Mouse (Mus musculus): ENCODE data around the gene Lcp2. TPM values are rescaled to one million over a fixed set of nuclear protein-coding genes. Genes with fewer than 3 reads are reported as not detected.

The Lcp2 gene
- polyA plus RNA-seq, 1 experiment from 2014 or later, result 1.2 TPM

DNA sequence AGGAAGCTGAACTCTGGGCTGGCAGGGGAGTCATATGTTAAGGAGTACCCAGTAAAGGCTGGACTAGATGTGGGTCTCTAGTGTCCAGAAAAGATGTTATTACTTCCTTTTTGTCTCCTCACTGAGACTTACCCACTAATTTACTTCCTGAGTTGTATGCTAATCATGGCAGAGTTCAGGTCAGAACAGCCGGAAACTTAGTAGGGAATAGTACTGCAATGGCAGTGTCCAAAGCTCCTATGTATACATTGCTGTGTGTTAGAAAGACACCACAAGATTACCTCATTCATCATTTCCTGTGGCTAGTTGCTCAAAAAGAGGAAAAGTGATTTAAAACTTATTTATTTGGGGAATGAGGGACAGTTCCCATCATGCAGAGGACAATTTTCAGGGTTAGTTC, 21.6 kb upstream of the Lcp2 start:
- DNase-seq (ENCODE audit: low spot score), result no peak
- Histone ChIP-seq H3K4me1 (peaks cover 4% of the 10 kb centered on the region; the same call in 1 of the 2 replicates), H3K9me3 (replicated peaks) (no peaks in the 10 kb centered on the region), H3K4me3 (no peak overlapping the region), H3K27me3 (ENCODE audit: low read depth, poor library complexity, severe bottlenecking) (no peaks in the 10 kb centered on the region), H3K27ac (no peak overlapping the region), H3K36me3 (no peaks in the 10 kb centered on the region)
- 91% methylated on average over 1 of the region's 1 CpGs for WGBS

DNA sequence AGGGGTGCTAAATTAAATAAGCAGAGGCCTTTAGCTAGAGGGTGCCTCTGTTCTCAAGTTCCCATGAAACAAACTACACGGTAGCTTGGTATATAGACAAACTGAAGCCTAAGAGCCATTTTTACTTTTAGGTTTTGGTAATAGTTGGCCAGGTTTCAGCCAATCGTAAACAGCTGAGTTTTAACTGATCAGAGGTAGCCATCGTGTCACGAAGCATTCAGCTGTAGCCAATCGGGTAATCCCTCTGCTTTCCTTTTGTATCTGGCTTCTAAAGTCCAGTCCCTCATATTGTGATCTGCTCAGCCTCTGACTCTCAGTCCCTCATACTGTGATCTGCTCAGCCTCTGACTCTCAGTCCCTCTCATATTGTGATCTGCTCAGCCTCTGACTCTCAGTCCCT, 17.1 kb upstream of the Lcp2 start:
- no peak for DNase-seq (ENCODE audit: low spot score)
- Histone ChIP-seq H3K4me3 (no peak overlapping the region), H3K36me3 (no peaks in the 10 kb centered on the region), H3K27ac (no peak overlapping the region), H3K4me1 (peaks cover 10% of the 10 kb centered on the region), H3K9me3 (replicated peaks) (no peaks in the 10 kb centered on the region), H3K27me3 (ENCODE audit: low read depth, poor library complexity, severe bottlenecking) (no peaks in the 10 kb centered on the region)
- 79% methylated on average over 5 of the region's 5 CpGs for WGBS

DNA sequence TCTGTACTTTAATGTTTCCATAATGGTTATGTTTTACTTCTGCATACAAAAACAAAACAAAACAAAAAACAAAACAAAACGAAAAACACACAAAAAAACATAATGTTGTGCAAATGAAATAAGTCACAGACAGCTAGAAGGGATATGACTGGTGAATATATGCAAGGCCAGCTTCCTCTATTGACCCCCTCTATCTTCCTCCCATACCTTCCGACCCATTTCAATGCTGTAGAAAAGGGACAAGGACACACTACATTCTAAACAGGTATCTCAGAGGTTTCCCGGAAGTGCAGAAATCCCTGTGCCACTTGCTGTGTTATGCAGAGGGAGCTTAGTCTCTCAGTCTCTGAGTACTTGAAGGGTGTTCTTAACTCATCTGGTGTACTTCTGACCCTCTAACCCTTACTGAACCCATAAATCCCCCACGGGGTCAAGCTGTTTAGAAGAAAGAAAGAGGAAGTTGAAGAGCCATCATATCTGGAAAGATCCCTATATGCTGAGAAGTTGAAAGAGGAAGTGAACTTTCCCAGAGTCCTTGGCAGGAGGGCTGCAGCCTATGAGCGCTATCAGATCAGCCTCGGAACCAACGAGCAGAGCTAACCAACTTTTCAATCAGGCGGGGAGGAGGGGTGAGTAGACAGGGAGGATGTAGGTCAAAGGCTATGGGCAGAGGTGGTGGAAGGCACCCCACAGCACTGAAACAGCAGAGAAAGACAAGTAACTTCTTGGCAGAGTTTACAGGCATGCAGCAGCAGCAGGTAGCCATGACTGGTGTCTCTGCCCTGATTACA, 15.5 kb upstream of the Lcp2 start:
- 74% methylated on average over 8 of the region's 8 CpGs for WGBS

DNA sequence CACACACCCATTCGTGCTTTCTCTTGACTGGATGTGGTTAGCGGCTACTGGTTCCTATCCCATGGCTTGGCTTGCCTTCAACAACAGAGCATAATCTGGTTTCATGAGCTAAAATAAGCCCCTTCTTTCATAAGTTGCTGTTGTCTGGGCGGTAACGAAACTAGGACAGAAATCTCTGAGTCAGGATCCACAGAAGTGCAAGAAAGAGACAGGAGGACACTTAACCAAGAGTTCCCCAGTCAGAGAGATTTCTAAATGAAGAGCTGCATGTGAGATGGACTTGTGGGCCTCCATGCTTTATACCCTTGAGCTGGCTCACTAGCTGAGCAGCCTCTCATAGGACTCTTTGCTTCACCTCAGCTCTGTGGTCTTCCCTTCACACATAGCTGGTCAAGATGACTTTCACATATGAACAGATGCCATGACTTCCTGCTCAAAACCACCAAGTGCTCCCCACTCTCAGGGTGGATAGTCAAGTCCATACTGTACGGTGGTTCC, 12.7 kb upstream of the Lcp2 start:
- H3K9me3 ChIP-seq (replicated peaks), result no peaks in the 10 kb centered on the region
- WGBS, result 93% methylated on average over 5 of the region's 5 CpGs
- no peak overlapping the region for H3K4me3 ChIP-seq
- H3K27ac ChIP-seq, result no peak overlapping the region
- peaks cover 5% of the 10 kb centered on the region for H3K4me1 ChIP-seq
- no peaks in the 10 kb centered on the region for H3K36me3 ChIP-seq
- no peaks in the 10 kb centered on the region for H3K27me3 ChIP-seq (ENCODE audit: low read depth, poor library complexity, severe bottlenecking)
- no peak for DNase-seq (ENCODE audit: low spot score)

More for the DNA sequence above, 15.5 kb upstream of the Lcp2 start:
- Histone ChIP-seq H3K9me3 (replicated peaks) (no peaks in the 10 kb centered on the region), H3K27ac (no peak overlapping the region), H3K4me1 (peaks cover 10% of the 10 kb centered on the region), H3K4me3 (no peak overlapping the region), H3K27me3 (ENCODE audit: low read depth, poor library complexity, severe bottlenecking) (no peaks in the 10 kb centered on the region), H3K36me3 (no peaks in the 10 kb centered on the region)
- DNase-seq (ENCODE audit: low spot score), result no peak

DNA sequence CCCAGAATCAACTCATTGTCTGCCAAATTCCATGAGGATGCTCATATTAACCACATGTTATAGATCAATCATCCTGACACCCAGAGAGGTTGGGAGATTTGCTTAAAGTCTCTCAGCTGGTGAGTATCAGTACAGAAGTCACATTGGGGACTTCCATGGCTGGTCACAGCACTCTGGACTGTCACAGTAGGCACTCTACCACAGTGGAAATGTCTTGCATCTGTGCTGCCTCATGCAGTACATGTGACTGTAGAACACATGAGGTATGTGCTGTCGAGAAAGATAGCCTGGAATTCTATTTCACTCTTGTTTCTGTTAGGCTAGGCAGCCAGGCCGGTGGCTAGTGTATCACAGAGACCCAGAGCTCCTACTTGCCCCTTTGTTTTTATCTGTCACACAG, 11.9 kb upstream of the Lcp2 start:
- DNase-seq (ENCODE audit: low spot score), result no peak
- no peaks in the 10 kb centered on the region for H3K9me3 ChIP-seq (replicated peaks)
- H3K27me3 ChIP-seq (ENCODE audit: low read depth, poor library complexity, severe bottlenecking), result no peaks in the 10 kb centered on the region
- no peaks in the 10 kb centered on the region for H3K36me3 ChIP-seq
- peaks cover 5% of the 10 kb centered on the region for H3K4me1 ChIP-seq
- no peak overlapping the region for H3K27ac ChIP-seq
- WGBS, result 83% methylated on average over 2 of the region's 2 CpGs
- H3K4me3 ChIP-seq, result no peak overlapping the region

DNA sequence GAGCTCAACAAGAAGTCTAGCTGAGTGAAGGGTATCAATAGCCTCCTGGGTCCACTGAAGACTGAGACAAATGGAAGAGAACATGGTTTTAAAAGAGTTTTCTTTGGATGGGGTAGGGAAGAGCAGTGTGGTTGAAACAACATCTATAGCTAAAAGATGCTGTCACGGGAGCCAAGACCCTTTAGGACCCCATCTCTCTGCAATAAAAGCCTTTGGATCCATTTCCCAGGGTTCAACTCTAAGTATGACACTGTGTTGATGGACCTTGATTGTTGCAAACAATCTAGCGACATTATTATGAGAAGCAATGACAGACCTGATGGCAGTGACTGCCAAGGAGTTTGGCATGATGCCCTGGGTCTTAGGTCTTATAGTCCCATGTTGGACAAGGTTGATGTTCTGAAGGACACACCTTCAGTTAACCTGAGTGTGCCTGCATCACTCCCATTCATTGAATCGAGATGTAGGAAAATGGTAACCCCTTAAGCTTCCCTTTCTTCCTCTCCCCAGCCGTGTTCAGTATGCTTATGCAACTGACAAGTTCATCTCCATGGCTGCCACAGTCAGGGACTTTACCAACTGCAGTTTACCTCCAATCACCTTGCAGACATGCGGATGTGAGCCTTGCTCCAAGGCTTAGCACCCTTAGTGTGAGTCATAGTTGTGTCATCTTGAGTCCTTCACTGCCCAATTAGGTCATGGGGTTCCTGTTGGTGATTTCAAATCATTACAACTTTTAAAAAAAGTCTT, 10.6 kb upstream of the Lcp2 start:
- peaks cover 5% of the 10 kb centered on the region for H3K4me1 ChIP-seq
- WGBS, result 81% methylated on average over 5 of the region's 5 CpGs
- no peaks in the 10 kb centered on the region for H3K36me3 ChIP-seq
- no peak overlapping the region for H3K4me3 ChIP-seq
- H3K27ac ChIP-seq, result no peak overlapping the region
- no peaks in the 10 kb centered on the region for H3K9me3 ChIP-seq (replicated peaks)
- no peaks in the 10 kb centered on the region for H3K27me3 ChIP-seq (ENCODE audit: low read depth, poor library complexity, severe bottlenecking)
- no peak for DNase-seq (ENCODE audit: low spot score)

DNA sequence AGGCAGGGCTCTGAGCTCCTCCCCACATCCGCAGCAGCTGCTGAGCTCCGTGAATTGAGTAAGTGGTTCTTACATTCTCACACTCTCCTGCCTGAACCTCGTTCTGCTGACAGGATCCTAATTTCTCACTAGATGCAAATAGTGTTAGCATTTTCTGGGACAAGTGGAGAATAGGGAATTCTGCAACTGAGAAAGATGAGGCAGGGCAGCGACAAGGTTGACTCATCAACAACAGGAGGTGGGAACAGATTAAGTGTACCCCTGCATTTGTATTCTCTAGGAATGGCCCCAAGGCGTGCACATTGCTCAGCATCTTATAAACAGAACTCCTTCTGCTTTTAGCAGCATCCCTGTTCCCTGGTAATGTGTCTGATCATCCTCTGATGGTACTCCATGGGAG, 6.7 kb upstream of the Lcp2 start:
- H3K36me3 ChIP-seq, result no peaks in the 10 kb centered on the region
- DNase-seq (ENCODE audit: low spot score), result no peak
- no peak overlapping the region for H3K27ac ChIP-seq
- no peaks in the 10 kb centered on the region for H3K4me1 ChIP-seq
- no peak overlapping the region for H3K4me3 ChIP-seq
- 88% methylated on average over 5 of the region's 5 CpGs for WGBS
- H3K27me3 ChIP-seq (ENCODE audit: low read depth, poor library complexity, severe bottlenecking), result no peaks in the 10 kb centered on the region
- no peaks in the 10 kb centered on the region for H3K9me3 ChIP-seq (replicated peaks)

DNA sequence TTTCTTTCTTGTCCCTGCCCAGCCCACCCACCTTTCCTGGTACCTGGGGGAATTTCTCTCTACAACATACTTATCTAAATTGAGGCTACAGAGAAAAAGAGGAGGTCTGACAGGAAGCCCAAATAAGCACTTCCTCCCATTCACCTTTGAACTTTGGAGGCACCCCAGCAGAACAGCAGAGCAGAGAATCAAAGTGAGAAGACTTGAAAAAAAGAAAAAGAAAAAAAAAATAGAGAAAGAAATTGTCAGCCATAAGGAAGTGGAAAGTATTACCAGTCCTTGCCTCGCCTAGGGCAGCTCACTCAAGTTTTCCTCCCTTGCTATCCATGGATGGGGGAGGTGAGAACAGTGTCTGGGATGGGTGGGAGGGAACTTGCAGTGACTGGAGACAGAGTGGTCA, 3.9 kb upstream of the Lcp2 start:
- H3K4me1 ChIP-seq, result no peaks in the 10 kb centered on the region
- no peaks in the 10 kb centered on the region for H3K36me3 ChIP-seq
- H3K27me3 ChIP-seq (ENCODE audit: low read depth, poor library complexity, severe bottlenecking), result no peaks in the 10 kb centered on the region
- no peak for DNase-seq (ENCODE audit: low spot score)
- no peak overlapping the region for H3K27ac ChIP-seq
- WGBS, result 77% methylated on average over 1 of the region's 1 CpGs
- H3K9me3 ChIP-seq (replicated peaks), result no peaks in the 10 kb centered on the region
- H3K4me3 ChIP-seq, result no peak overlapping the region

DNA sequence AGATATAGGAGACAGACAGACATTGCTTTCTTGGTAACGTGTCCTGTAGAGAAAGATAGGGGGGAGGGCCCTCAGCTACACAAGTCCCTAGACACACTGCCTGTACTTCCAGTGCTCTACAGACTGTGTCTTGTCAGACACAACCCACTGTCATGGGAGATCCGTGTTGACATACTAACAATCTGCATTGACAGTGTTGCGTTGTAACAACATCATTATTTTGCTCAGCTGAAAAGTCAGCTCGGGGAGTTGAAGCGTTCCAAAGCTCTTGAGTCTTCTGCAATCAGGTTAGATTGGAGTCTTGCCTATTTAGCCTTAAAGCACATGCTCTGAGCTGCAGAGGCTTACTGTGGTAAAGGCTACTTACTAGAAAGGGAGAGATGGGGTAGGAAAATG, 820 bp downstream of the Lcp2 start:
- no peak overlapping the region for H3K27ac ChIP-seq
- H3K36me3 ChIP-seq, result no peaks in the 10 kb centered on the region
- 88% methylated on average over 5 of the region's 5 CpGs for WGBS
- no peaks in the 10 kb centered on the region for H3K4me1 ChIP-seq
- H3K4me3 ChIP-seq, result no peak overlapping the region
- H3K9me3 ChIP-seq (replicated peaks), result no peaks in the 10 kb centered on the region
- DNase-seq (ENCODE audit: low spot score), result no peak
- H3K27me3 ChIP-seq (ENCODE audit: low read depth, poor library complexity, severe bottlenecking), result no peaks in the 10 kb centered on the region

DNA sequence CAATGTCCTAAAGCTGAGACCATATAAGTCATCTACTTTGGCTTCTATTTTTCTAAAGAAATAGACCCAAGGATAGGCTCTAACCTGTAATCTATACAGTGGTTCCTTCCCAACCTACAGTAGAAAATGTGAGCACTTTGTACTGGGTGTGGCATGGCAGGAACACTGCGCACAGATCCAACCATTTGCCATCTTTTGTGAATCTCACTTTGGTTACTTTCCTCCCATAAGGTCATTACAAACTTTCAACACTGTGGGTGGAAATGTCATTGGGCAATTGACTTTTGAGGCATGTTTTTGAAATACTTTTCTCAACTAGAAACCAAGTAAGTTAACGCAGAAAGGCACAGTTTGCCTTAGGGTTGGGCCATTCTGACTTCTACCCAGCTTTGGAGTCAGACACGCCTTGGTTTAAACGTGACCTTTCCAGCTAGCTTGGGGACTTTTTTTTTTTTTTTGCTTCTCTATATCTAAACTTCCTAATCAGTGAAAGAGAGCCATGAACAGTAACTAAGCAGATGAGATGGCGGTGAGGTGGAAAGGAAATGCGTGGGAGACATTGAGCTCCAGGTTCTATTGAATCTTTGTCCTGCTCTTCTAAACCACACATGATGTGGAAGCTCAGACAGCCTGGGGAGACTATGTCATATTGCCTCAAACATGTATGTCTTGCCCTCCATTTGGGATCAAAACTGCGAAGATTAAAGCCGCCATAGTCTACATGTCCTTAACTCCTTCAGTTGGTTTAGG, 1.8 kb downstream of the Lcp2 start:
- DNase-seq (ENCODE audit: low spot score), result no peak
- 95% methylated on average over 8 of the region's 8 CpGs for WGBS
- Histone ChIP-seq H3K27ac (no peak overlapping the region), H3K4me1 (no peaks in the 10 kb centered on the region), H3K9me3 (replicated peaks) (no peaks in the 10 kb centered on the region), H3K27me3 (ENCODE audit: low read depth, poor library complexity, severe bottlenecking) (no peaks in the 10 kb centered on the region), H3K36me3 (no peaks in the 10 kb centered on the region), H3K4me3 (no peak overlapping the region)

DNA sequence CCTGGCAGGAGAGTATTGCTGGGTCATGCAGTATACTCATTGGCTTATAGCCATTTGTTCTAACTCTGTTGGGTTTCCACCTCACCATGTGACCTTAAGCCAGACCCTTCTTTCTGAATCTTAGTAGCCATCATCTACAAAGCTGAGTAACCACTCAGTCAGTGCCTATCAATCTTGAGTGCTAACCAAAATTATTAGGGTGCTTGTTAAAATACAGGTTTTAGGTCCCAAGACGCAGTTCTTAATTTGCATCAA, 2.3 kb downstream of the Lcp2 start:
- Histone ChIP-seq H3K27ac (no peak overlapping the region), H3K4me1 (no peaks in the 10 kb centered on the region), H3K9me3 (replicated peaks) (no peaks in the 10 kb centered on the region), H3K27me3 (ENCODE audit: low read depth, poor library complexity, severe bottlenecking) (no peaks in the 10 kb centered on the region), H3K4me3 (no peak overlapping the region), H3K36me3 (no peaks in the 10 kb centered on the region)
- DNase-seq (ENCODE audit: low spot score), result no peak
- WGBS, result 92% methylated on average over 1 of the region's 1 CpGs

DNA sequence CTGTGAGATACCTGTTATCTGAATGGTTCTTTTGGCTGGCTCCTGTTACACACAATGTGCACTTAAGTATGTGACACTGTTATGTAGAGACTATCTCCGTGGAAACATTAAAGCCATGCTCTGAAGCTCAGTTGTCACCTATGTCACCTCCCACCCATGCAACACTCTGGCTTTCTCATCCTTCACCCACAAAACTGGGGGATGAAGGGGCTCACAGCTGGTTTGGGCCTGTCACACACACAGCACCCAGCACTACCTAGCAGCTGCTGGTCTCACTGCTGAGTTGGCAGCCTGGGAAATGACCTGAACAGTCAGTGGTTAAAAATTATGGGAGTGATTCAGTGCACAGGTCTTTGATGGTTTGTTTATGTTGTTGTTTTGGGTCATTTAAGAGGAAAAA, 3.3 kb downstream of the Lcp2 start:
- no peaks in the 10 kb centered on the region for H3K27me3 ChIP-seq (ENCODE audit: low read depth, poor library complexity, severe bottlenecking)
- H3K9me3 ChIP-seq (replicated peaks), result no peaks in the 10 kb centered on the region
- H3K27ac ChIP-seq, result no peak overlapping the region
- H3K4me3 ChIP-seq, result no peak overlapping the region
- H3K4me1 ChIP-seq, result no peaks in the 10 kb centered on the region
- H3K36me3 ChIP-seq, result no peaks in the 10 kb centered on the region
- WGBS, result 63% methylated on average over 1 of the region's 1 CpGs
- no peak for DNase-seq (ENCODE audit: low spot score)

DNA sequence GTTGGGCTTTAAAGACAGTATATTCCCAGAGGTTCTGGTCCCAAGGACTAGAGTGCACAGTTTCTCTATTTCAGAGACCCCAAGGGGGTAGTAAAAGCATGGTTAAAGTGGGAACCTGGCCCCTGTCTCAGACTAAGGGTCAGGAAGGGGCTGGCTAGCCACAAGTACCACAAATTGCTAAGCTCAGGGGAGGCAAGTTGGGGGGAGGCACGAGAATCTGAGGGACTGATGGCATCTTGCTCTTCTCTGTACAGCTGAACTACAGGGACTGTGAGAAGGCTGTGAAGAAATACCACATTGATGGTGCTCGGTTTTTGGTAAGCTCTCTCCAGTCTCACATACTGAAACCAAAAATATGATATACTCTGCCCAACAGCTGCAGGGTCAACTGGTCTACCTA, 3.9 kb downstream of the Lcp2 start:
- 79% methylated on average over 2 of the region's 2 CpGs for WGBS
- Histone ChIP-seq H3K36me3 (no peaks in the 10 kb centered on the region), H3K27me3 (ENCODE audit: low read depth, poor library complexity, severe bottlenecking) (no peaks in the 10 kb centered on the region), H3K4me1 (no peaks in the 10 kb centered on the region), H3K9me3 (replicated peaks) (no peaks in the 10 kb centered on the region), H3K4me3 (no peak overlapping the region), H3K27ac (no peak overlapping the region)
- no peak for DNase-seq (ENCODE audit: low spot score)
